Comparison of ENCODE assay signal across 8 mouse cellular contexts in genomic region chr19:40737613-40738012, GRCm38 (mm10). TPM values are rescaled to one million over a fixed set of nuclear protein-coding genes. Genes with fewer than 3 reads are reported as not detected.
DNase-seq lines count a peak whose midpoint lies in the region; ATAC-seq and TF ChIP-seq lines count a peak whose summit lies in the region.

No protein-coding gene starts in this region.

- no peak for TF ChIP-seq EP300 in liver, embryonic 14.5 days (IDR thresholded peaks at IDR 0.05; ENCODE audit: low read depth)

- H3K27me3 ChIP-seq in heart, embryonic 13.5 days (replicated peaks), result no peaks in the 10 kb centered on the region
- H3K27me3 ChIP-seq in embryonic facial prominence, embryonic 10.5 days (replicated peaks; ENCODE audit: low read depth, poor library complexity, severe bottlenecking), result no peaks in the 10 kb centered on the region
- H3K27me3 ChIP-seq in hindbrain, embryonic 12.5 days, result no peaks in the 10 kb centered on the region
- H3K27me3 ChIP-seq in liver, embryonic 14.5 days (ENCODE audit: control insufficient read depth, insufficient read depth, low read length), result no peaks in the 10 kb centered on the region
- H3K27me3 ChIP-seq in thymus, adult 2 months (ENCODE audit: control insufficient read depth, insufficient read depth, low read length), result no peaks in the 10 kb centered on the region

- TF ChIP-seq POLR2A in thymus, adult 2 months (IDR thresholded peaks at IDR 0.05; ENCODE audit: control insufficient read depth, extremely low read depth, insufficient read depth, low read length, poor library complexity), result no peak

- intact Hi-C loops in left cerebral cortex, postnatal 36 days (cut with DNase I), result no loop called here

- peak overlapping the region; percentile 54; the same call in 1 of the 2 replicates for H3K9ac ChIP-seq in heart, embryonic 13.5 days
- peak overlapping the region; percentile 50; the same call in 1 of the 2 replicates for H3K9ac ChIP-seq in hindbrain, embryonic 12.5 days
- H3K9ac ChIP-seq in liver, embryonic 14.5 days (replicated peaks), result no peak overlapping the region

- no peak for DNase-seq in heart, adult 9 months (ENCODE audit: low spot score in 2 of 2)
- no peak for DNase-seq in embryonic facial prominence, embryonic 10.5 days (ENCODE audit: low spot score)
- no peak for DNase-seq in liver, embryonic 14.5 days (ENCODE audit: low read depth in 3 of 3, low spot score in 3 of 3)
- DNase-seq in thymus, adult 2 months, result no peak
- DNase-seq in spleen, postnatal 14 days (ENCODE audit: low spot score in 2 of 2), result no peak
- DNase-seq in left cerebral cortex, postnatal 36 days (ENCODE audit: low spot score in 2 of 2), result no peak

- no peaks in the 10 kb centered on the region for H3K9me3 ChIP-seq in heart, embryonic 13.5 days
- H3K9me3 ChIP-seq in embryonic facial prominence, embryonic 10.5 days, result no peaks in the 10 kb centered on the region
- no peaks in the 10 kb centered on the region for H3K9me3 ChIP-seq in hindbrain, embryonic 12.5 days (replicated peaks)
- no peaks in the 10 kb centered on the region for H3K9me3 ChIP-seq in liver, embryonic 14.5 days (ENCODE audit: control insufficient read depth, low read length)

- 73% methylated on average over 5 of the region's 5 CpGs for WGBS in heart, embryonic 13.5 days
- WGBS in embryonic facial prominence, embryonic 10.5 days, result 91% methylated on average over 5 of the region's 5 CpGs
- WGBS in hindbrain, embryonic 12.5 days, result 67% methylated on average over 5 of the region's 5 CpGs
- WGBS in liver, embryonic 14.5 days (ENCODE audit: insufficient replicate concordance), result 75% methylated on average over 5 of the region's 5 CpGs
- 95% methylated on average over 5 of the region's 5 CpGs for WGBS in thymus, adult 2 months

- TF ChIP-seq CTCF in liver, embryonic 14.5 days (IDR thresholded peaks at IDR 0.05; ENCODE audit: low read depth), result no peak
- TF ChIP-seq CTCF in thymus, adult 2 months (IDR thresholded peaks at IDR 0.05; ENCODE audit: borderline replicate concordance, control insufficient read depth, extremely low read depth, insufficient read depth, low read length, poor library complexity), result no peak

- H3K4me1 ChIP-seq in heart, embryonic 13.5 days, result peaks cover 6% of the 10 kb centered on the region; the same call in 1 of the 2 replicates
- peaks cover 11% of the 10 kb centered on the region for H3K4me1 ChIP-seq in embryonic facial prominence, embryonic 10.5 days
- H3K4me1 ChIP-seq in hindbrain, embryonic 12.5 days, result peaks cover 11% of the 10 kb centered on the region
- peaks cover 0 to 4% of the 10 kb centered on the region in 2 experiments; a peak in 1 of 4 replicates for H3K4me1 ChIP-seq in liver, embryonic 14.5 days (replicated peaks; ENCODE audit: control insufficient read depth in 2 of 2, insufficient read depth in 2 of 2, low read length in 1 of 2)
- peaks cover 2% of the 10 kb centered on the region; the same call in 1 of the 2 replicates for H3K4me1 ChIP-seq in thymus, adult 2 months (replicated peaks; ENCODE audit: control insufficient read depth, insufficient read depth, low read length)

- no peak for ATAC-seq in heart, embryonic 13.5 days (ENCODE audit: extremely low read depth, insufficient number of reproducible peaks, low FRiP score, low TSS enrichment)
- ATAC-seq in hindbrain, embryonic 12.5 days (ENCODE audit: low FRiP score), result peak; percentile 35; the same call in 1 of the 2 replicates
- ATAC-seq in liver, embryonic 14.5 days (ENCODE audit: insufficient read depth), result no peak

- peak overlapping the region; percentile 62 for H3K4me2 ChIP-seq in heart, embryonic 13.5 days
- peak overlapping the region; percentile 48 for H3K4me2 ChIP-seq in hindbrain, embryonic 12.5 days (replicated peaks)
- H3K4me2 ChIP-seq in liver, embryonic 14.5 days (ENCODE audit: low read depth), result peak overlapping the region; percentile 32

- H3K27ac ChIP-seq in heart, embryonic 13.5 days (replicated peaks), result no peak overlapping the region
- peak overlapping the region; percentile 86 for H3K27ac ChIP-seq in embryonic facial prominence, embryonic 10.5 days (replicated peaks)
- peak overlapping the region; percentile 81 for H3K27ac ChIP-seq in hindbrain, embryonic 12.5 days
- no peak overlapping the region for H3K27ac ChIP-seq in liver, embryonic 14.5 days
- H3K27ac ChIP-seq in thymus, adult 2 months (ENCODE audit: control insufficient read depth, insufficient read depth, low read length), result no peak overlapping the region

- H3K36me3 ChIP-seq in heart, embryonic 13.5 days, result no peaks in the 10 kb centered on the region
- H3K36me3 ChIP-seq in embryonic facial prominence, embryonic 10.5 days (replicated peaks), result no peaks in the 10 kb centered on the region
- 0 out of 2 replicates have a peak, but pooled peaks cover 4% of the 10 kb centered on the region for H3K36me3 ChIP-seq in hindbrain, embryonic 12.5 days
- H3K36me3 ChIP-seq in liver, embryonic 14.5 days (replicated peaks; ENCODE audit: control insufficient read depth, insufficient read depth, low read depth), result no peaks in the 10 kb centered on the region
- H3K36me3 ChIP-seq in thymus, adult 2 months (ENCODE audit: control insufficient read depth, insufficient read depth, low read length), result no peaks in the 10 kb centered on the region

- H3K4me3 ChIP-seq in heart, embryonic 13.5 days, result peak overlapping the region; percentile 30; the same call in 1 of the 2 replicates
- H3K4me3 ChIP-seq in embryonic facial prominence, embryonic 10.5 days, result peak overlapping the region; percentile 43; the same call in 1 of the 2 replicates
- H3K4me3 ChIP-seq in hindbrain, embryonic 12.5 days, result peak overlapping the region; percentile 6; the same call in 1 of the 2 replicates
- no peak overlapping the region for H3K4me3 ChIP-seq in liver, embryonic 14.5 days (ENCODE audit: insufficient read depth in 1 of 2, low read depth in 2 of 2, low read length in 2 of 2)
- no peak overlapping the region for H3K4me3 ChIP-seq in thymus, adult 2 months (ENCODE audit: control insufficient read depth, insufficient read depth, low read length)

RNA-seq across cellular contexts. Expression of gene Cc2d2b, which starts 10.9 kb away (rescaled TPM):
- polyA plus RNA-seq in heart, embryonic 13.5 days (2015; fragmentation: Nextera tagmentation; extraction: Ambion mirVana), result 0.05 TPM in 1 of 2 replicates, not detected in the other
- polyA plus RNA-seq in embryonic facial prominence, embryonic 10.5 days (2016; fragmentation: Nextera tagmentation; extraction: Ambion mirVana), result 0.22 and 0.38 TPM in 2 replicates
- polyA plus RNA-seq in hindbrain, embryonic 12.5 days (2016; fragmentation: Nextera tagmentation; extraction: Ambion mirVana), result 0.25 TPM in 1 of 2 replicates, not detected in the other
- 0.38 and 0.71 TPM in 2 replicates for polyA plus RNA-seq in liver, embryonic 14.5 days (2012; rRNA removed)
- 0.69 and 1.1 TPM in 2 replicates for polyA plus RNA-seq in liver, embryonic 14.5 days (2014; fragmentation: Nextera tagmentation; extraction: Ambion mirVana)
- not detected in 2 replicates for polyA plus RNA-seq in thymus, adult 2 months (2012; rRNA removed)
- 1 to 10 TPM in 1 of 2 experiments, under 1 TPM in 1; 0.39 to 1.3 TPM for total RNA-seq in left cerebral cortex, postnatal 36 days (2021)

Comparison
In these comparisons a context has a peak if more than half of its experiments do, and no peak if none do; other contexts are left out.
1. H3K27ac ChIP-seq: peak in embryonic facial prominence, embryonic 10.5 days (single experiment) and hindbrain, embryonic 12.5 days (single experiment); none in heart, embryonic 13.5 days (single experiment), liver, embryonic 14.5 days (single experiment) and thymus, adult 2 months (single experiment).
2. H3K4me3 ChIP-seq: peak in heart, embryonic 13.5 days (single experiment), embryonic facial prominence, embryonic 10.5 days (single experiment) and hindbrain, embryonic 12.5 days (single experiment); none in liver, embryonic 14.5 days (0 of 2) and thymus, adult 2 months (single experiment).
3. Peak in every context shown above with its lines, with median percentiles within 50 percentile points of each other: H3K4me2 ChIP-seq.